Mouse (Mus musculus): Measurements from ENCODE around the gene Ccdc160. TPM values are rescaled to one million over a fixed set of nuclear protein-coding genes. Genes with fewer than 3 reads are reported as not detected.

Gene Ccdc160
- polyA plus RNA-seq, 1 experiment, result 2.2 TPM

DNA sequence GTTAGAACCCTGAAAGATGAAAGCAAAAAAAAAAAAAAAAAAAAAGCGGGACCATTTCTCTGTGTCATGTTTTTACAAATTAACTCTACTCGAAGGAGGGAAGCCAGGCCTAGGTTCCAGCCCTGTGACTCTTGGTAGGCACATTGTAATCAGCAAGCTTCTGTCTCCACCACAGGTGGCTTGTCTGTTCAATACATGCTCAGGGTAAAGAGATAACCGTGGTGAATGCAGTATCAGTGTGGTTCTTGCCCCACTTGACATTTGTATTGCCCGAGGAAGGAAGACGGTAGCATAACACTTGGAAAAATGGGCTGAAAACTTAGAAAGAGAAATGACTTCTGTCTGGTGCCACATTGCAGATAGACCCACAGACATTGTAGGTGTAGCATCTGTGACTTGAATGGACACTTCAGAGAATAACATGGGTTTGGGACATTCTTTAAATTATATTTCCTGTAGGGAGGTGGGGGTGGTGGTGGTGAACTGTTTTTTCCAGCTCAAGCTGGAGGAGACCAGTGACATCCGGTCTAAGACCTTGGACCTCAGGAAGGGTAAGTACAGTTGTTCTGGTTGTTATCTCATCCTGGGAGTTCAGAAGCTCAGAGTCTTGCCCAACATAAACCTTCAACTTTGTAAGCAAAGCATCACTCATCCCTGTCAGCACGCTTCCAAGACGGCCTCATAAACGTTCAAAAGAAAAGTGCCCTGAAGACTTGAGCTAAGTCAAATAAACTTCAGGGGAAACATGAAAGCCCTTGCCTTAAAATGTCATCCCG is 1.1 kb downstream of the Ccdc160 start:
- peak overlapping the region; percentile 69 for H3K27ac ChIP-seq (ENCODE audit: control insufficient read depth, insufficient read depth, low read depth, low read length)
- TF ChIP-seq POLR2A (IDR thresholded peaks at IDR 0.05; ENCODE audit: control insufficient read depth, low read depth, low read length) (no peak), CTCF (IDR thresholded peaks at IDR 0.05; ENCODE audit: control insufficient read depth, insufficient read depth, insufficient replicate concordance, low read depth, low read length) (no peak)
- peaks cover 6% of the 10 kb centered on the region; the same call in 1 of the 2 replicates for H3K4me1 ChIP-seq (ENCODE audit: control insufficient read depth, insufficient read depth, low read length)
- H3K4me3 ChIP-seq (ENCODE audit: control insufficient read depth, low read depth, low read length), result no peak overlapping the region
- H3K36me3 ChIP-seq (ENCODE audit: control insufficient read depth, insufficient read depth, low read length), result no peaks in the 10 kb centered on the region
- no peaks in the 10 kb centered on the region for H3K27me3 ChIP-seq (ENCODE audit: control insufficient read depth, insufficient read depth, low read length)

GRCm38 (mm10) chrX:52792861-52793260 is 1.9 kb downstream of the Ccdc160 start:
- Histone ChIP-seq H3K4me1 (ENCODE audit: control insufficient read depth, insufficient read depth, low read length) (peaks cover 6% of the 10 kb centered on the region; the same call in 1 of the 2 replicates), H3K4me3 (ENCODE audit: control insufficient read depth, low read depth, low read length) (no peak overlapping the region), H3K27ac (ENCODE audit: control insufficient read depth, insufficient read depth, low read depth, low read length) (no peak overlapping the region), H3K27me3 (ENCODE audit: control insufficient read depth, insufficient read depth, low read length) (no peaks in the 10 kb centered on the region), H3K36me3 (ENCODE audit: control insufficient read depth, insufficient read depth, low read length) (no peaks in the 10 kb centered on the region)
- TF ChIP-seq POLR2A (IDR thresholded peaks at IDR 0.05; ENCODE audit: control insufficient read depth, low read depth, low read length) (no peak), CTCF (IDR thresholded peaks at IDR 0.05; ENCODE audit: control insufficient read depth, insufficient read depth, insufficient replicate concordance, low read depth, low read length) (no peak)

DNA sequence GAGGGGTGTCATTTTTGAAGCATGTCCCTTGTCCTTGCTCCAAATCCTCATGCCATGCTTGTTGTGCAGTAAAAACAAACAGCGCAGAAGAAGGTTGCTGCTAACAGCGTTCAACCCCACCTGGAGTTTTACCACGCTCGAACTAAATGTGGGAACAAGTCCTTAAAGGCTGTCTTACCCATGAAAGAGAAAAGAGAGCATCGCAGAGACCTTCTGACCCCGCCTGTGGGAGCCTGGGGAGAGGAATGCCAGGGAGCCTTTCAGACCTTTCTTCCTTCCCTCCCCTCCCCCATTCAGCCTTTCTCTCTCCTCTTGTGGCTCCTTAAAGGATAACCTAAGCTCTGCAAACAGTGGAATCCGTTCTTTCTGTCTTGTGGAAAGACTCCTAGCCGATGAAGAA is 4.8 kb downstream of the Ccdc160 start:
- TF ChIP-seq CTCF (IDR thresholded peaks at IDR 0.05; ENCODE audit: control insufficient read depth, insufficient read depth, insufficient replicate concordance, low read depth, low read length) (no peak), POLR2A (IDR thresholded peaks at IDR 0.05; ENCODE audit: control insufficient read depth, low read depth, low read length) (no peak)
- Histone ChIP-seq H3K36me3 (ENCODE audit: control insufficient read depth, insufficient read depth, low read length) (no peaks in the 10 kb centered on the region), H3K4me3 (ENCODE audit: control insufficient read depth, low read depth, low read length) (no peak overlapping the region), H3K27me3 (ENCODE audit: control insufficient read depth, insufficient read depth, low read length) (no peaks in the 10 kb centered on the region), H3K27ac (ENCODE audit: control insufficient read depth, insufficient read depth, low read depth, low read length) (peak overlapping the region; percentile 42; the same call in 1 of the 2 replicates), H3K4me1 (ENCODE audit: control insufficient read depth, insufficient read depth, low read length) (peaks cover 6% of the 10 kb centered on the region; the same call in 1 of the 2 replicates)

GRCm38 (mm10) chrX:52797031-52797625 is 6.1 kb downstream of the Ccdc160 start:
- TF ChIP-seq POLR2A (IDR thresholded peaks at IDR 0.05; ENCODE audit: control insufficient read depth, low read depth, low read length) (no peak), CTCF (IDR thresholded peaks at IDR 0.05; ENCODE audit: control insufficient read depth, insufficient read depth, insufficient replicate concordance, low read depth, low read length) (no peak)
- Histone ChIP-seq H3K4me1 (ENCODE audit: control insufficient read depth, insufficient read depth, low read length) (peaks cover 6% of the 10 kb centered on the region; the same call in 1 of the 2 replicates), H3K27ac (ENCODE audit: control insufficient read depth, insufficient read depth, low read depth, low read length) (peak overlapping the region; percentile 58; the same call in 1 of the 2 replicates), H3K4me3 (ENCODE audit: control insufficient read depth, low read depth, low read length) (peak overlapping the region; percentile 13), H3K27me3 (ENCODE audit: control insufficient read depth, insufficient read depth, low read length) (no peaks in the 10 kb centered on the region), H3K36me3 (ENCODE audit: control insufficient read depth, insufficient read depth, low read length) (no peaks in the 10 kb centered on the region)

- TF ChIP-seq CTCF (IDR thresholded peaks at IDR 0.05; ENCODE audit: control insufficient read depth, insufficient read depth, insufficient replicate concordance, low read depth, low read length) (no peak), POLR2A (IDR thresholded peaks at IDR 0.05; ENCODE audit: control insufficient read depth, low read depth, low read length) (no peak)
Observed at GRCm38 (mm10) chrX:52798255-52798654, 7.3 kb downstream of the Ccdc160 start.

DNA sequence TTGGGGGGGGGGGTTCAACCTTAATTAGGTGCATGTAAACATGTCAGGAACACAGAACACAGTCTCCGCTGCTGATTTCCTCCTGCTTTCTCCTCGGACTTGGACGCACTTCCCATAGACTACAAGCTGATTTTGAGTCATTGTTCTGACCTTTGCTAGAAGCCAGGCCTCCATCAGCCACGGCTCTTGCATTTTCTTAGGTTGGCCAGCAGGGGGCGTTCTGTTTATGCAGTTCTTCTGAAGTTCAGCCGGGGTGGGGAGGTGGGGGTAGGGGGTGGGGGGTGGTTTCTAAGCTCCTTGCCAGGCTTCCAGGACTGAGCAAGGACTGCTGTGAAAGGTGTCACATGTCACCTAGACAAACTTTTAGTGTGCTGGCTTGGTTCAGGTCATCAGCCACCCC is 8.6 kb downstream of the Ccdc160 start:
- H3K27ac ChIP-seq (ENCODE audit: control insufficient read depth, insufficient read depth, low read depth, low read length), result no peak overlapping the region
- H3K27me3 ChIP-seq (ENCODE audit: control insufficient read depth, insufficient read depth, low read length), result no peaks in the 10 kb centered on the region
- TF ChIP-seq CTCF (IDR thresholded peaks at IDR 0.05; ENCODE audit: control insufficient read depth, insufficient read depth, insufficient replicate concordance, low read depth, low read length) (peak; percentile 42; the same call in 1 of the 2 replicates), POLR2A (IDR thresholded peaks at IDR 0.05; ENCODE audit: control insufficient read depth, low read depth, low read length) (no peak)
- no peak overlapping the region for H3K4me3 ChIP-seq (ENCODE audit: control insufficient read depth, low read depth, low read length)
- H3K4me1 ChIP-seq (ENCODE audit: control insufficient read depth, insufficient read depth, low read length), result peaks cover 6% of the 10 kb centered on the region; the same call in 1 of the 2 replicates
- no peaks in the 10 kb centered on the region for H3K36me3 ChIP-seq (ENCODE audit: control insufficient read depth, insufficient read depth, low read length)

More at GRCm38 (mm10) chrX:52798255-52798654, 7.3 kb downstream of the Ccdc160 start:
- Histone ChIP-seq H3K36me3 (ENCODE audit: control insufficient read depth, insufficient read depth, low read length) (no peaks in the 10 kb centered on the region), H3K4me1 (ENCODE audit: control insufficient read depth, insufficient read depth, low read length) (peaks cover 6% of the 10 kb centered on the region; the same call in 1 of the 2 replicates), H3K27me3 (ENCODE audit: control insufficient read depth, insufficient read depth, low read length) (no peaks in the 10 kb centered on the region), H3K27ac (ENCODE audit: control insufficient read depth, insufficient read depth, low read depth, low read length) (no peak overlapping the region), H3K4me3 (ENCODE audit: control insufficient read depth, low read depth, low read length) (peak overlapping the region; percentile 27; the same call in 1 of the 2 replicates)

DNA sequence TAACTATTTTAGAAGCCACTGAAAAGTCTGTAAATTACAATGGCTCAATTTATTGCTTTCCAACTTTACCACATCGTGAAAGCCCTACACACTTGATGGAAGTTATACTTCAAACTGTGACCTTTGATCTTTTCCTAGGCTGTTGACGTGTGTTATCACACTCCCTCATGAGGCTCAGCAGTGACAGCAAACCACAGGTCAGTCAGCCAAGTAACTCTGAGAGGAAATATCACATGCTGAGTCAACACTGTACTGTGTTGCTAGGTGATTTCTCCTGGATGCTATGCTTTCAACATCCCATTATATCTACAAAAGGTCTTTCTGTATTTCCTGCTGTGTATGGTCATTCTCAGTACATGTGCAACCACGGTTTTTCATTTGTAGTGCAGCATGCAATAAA is 28.3 kb downstream of the Ccdc160 start:
- H3K27me3 ChIP-seq (ENCODE audit: control insufficient read depth, insufficient read depth, low read length), result no peaks in the 10 kb centered on the region
- TF ChIP-seq POLR2A (IDR thresholded peaks at IDR 0.05; ENCODE audit: control insufficient read depth, low read depth, low read length) (no peak), CTCF (IDR thresholded peaks at IDR 0.05; ENCODE audit: control insufficient read depth, insufficient read depth, insufficient replicate concordance, low read depth, low read length) (no peak)
- H3K4me1 ChIP-seq (ENCODE audit: control insufficient read depth, insufficient read depth, low read length), result no peaks in the 10 kb centered on the region
- H3K27ac ChIP-seq (ENCODE audit: control insufficient read depth, insufficient read depth, low read depth, low read length), result no peak overlapping the region
- no peaks in the 10 kb centered on the region for H3K36me3 ChIP-seq (ENCODE audit: control insufficient read depth, insufficient read depth, low read length)
- no peak overlapping the region for H3K4me3 ChIP-seq (ENCODE audit: control insufficient read depth, low read depth, low read length)

Other genes starting within 250 kb of the Ccdc160 start
- 1.0 and 1.9 TPM in 2 replicates for gene Gpc3, start 177.2 kb upstream of the Ccdc160 start, polyA plus RNA-seq (2012; rRNA removed)
- 1.6 TPM in 2 replicates for gene Phf6, start 121.1 kb downstream of the Ccdc160 start, polyA plus RNA-seq (2012; rRNA removed)
- gene Hprt, start 196.9 kb downstream of the Ccdc160 start, polyA plus RNA-seq (2012; rRNA removed), result 3.9 and 6.2 TPM in 2 replicates